Mouse (Mus musculus): ENCODE data around the gene Zfp346.

- TF ChIP-seq FOSL1 (IDR thresholded peaks at IDR 0.05; ENCODE audit: insufficient read depth, low read length, poor library complexity, severe bottlenecking): no peak
- TF ChIP-seq MAX (IDR thresholded peaks at IDR 0.05): no peak
- TF ChIP-seq CTCF (IDR thresholded peaks at IDR 0.05; ENCODE audit: control insufficient read depth, insufficient read depth, insufficient read length): no peak
- TF ChIP-seq MYOD1 (IDR thresholded peaks at IDR 0.05; ENCODE audit: control insufficient read depth, insufficient read length, low read depth): no peak
- no peak for TF ChIP-seq CEBPB (IDR thresholded peaks at IDR 0.05; ENCODE audit: low read depth)
- no peak for TF ChIP-seq USF1 (IDR thresholded peaks at IDR 0.05; ENCODE audit: low read depth)
- no peak for TF ChIP-seq MYOG (IDR thresholded peaks at IDR 0.05; ENCODE audit: control insufficient read depth, extremely low read depth, insufficient read length)
Measured at GRCm38 (mm10) chr13:55063276-55063675, 41.8 kb upstream of the Zfp346 start.

Measured in C2C12 (cell line).